Mouse (Mus musculus): Measurements from ENCODE around the gene Lamb1. TPM values are rescaled to one million over a fixed set of nuclear protein-coding genes. Genes with fewer than 3 reads are reported as not detected.

Lamb1 gene
- polyA plus RNA-seq, 1 experiment from 2014 or later, result 24.4 TPM

- no peak for ATAC-seq (replicated peaks; ENCODE audit: low FRiP score)
- no peak overlapping the region for H3K27ac ChIP-seq (ENCODE audit: low read depth, low read length)
- no peaks in the 10 kb centered on the region for H3K27me3 ChIP-seq (ENCODE audit: control insufficient read depth, insufficient read depth, low read length)
- WGBS, result 92% methylated on average over 3 of the region's 3 CpGs
- H3K9ac ChIP-seq (ENCODE audit: low read length), result no peak overlapping the region
- H3K36me3 ChIP-seq (ENCODE audit: control insufficient read depth, insufficient read depth, low read length), result no peaks in the 10 kb centered on the region
- H3K9me3 ChIP-seq (ENCODE audit: control insufficient read depth, low read length), result no peaks in the 10 kb centered on the region
- DNase-seq (ENCODE audit: low spot score), result no peak
- no peak overlapping the region for H3K4me3 ChIP-seq (ENCODE audit: low read depth, low read length)
- H3K4me2 ChIP-seq (ENCODE audit: low read depth, low read length, severe bottlenecking), result no peak overlapping the region
- no peaks in the 10 kb centered on the region for H3K4me1 ChIP-seq (replicated peaks; ENCODE audit: control insufficient read depth, insufficient read depth, low read length)
Measured at GRCm38 (mm10) chr12:31244691-31245090, 20.3 kb upstream of the Lamb1 start.

GRCm38 (mm10) chr12:31246153-31246552, 18.9 kb upstream of the Lamb1 start:
- Histone ChIP-seq H3K4me2 (ENCODE audit: low read depth, low read length, severe bottlenecking) (no peak overlapping the region), H3K27me3 (ENCODE audit: control insufficient read depth, insufficient read depth, low read length) (no peaks in the 10 kb centered on the region), H3K27ac (ENCODE audit: low read depth, low read length) (no peak overlapping the region), H3K9ac (ENCODE audit: low read length) (no peak overlapping the region), H3K4me3 (ENCODE audit: low read depth, low read length) (no peak overlapping the region), H3K9me3 (ENCODE audit: control insufficient read depth, low read length) (no peaks in the 10 kb centered on the region), H3K4me1 (replicated peaks; ENCODE audit: control insufficient read depth, insufficient read depth, low read length) (no peaks in the 10 kb centered on the region), H3K36me3 (ENCODE audit: control insufficient read depth, insufficient read depth, low read length) (no peaks in the 10 kb centered on the region)
- ATAC-seq (replicated peaks; ENCODE audit: low FRiP score) (no peak), DNase-seq (ENCODE audit: low spot score) (no peak)
- 69% methylated on average over 3 of the region's 3 CpGs for WGBS

- Histone ChIP-seq H3K9me3 (ENCODE audit: control insufficient read depth, low read length) (no peaks in the 10 kb centered on the region), H3K27ac (ENCODE audit: low read depth, low read length) (no peak overlapping the region), H3K4me3 (ENCODE audit: low read depth, low read length) (no peak overlapping the region), H3K27me3 (ENCODE audit: control insufficient read depth, insufficient read depth, low read length) (no peaks in the 10 kb centered on the region), H3K36me3 (ENCODE audit: control insufficient read depth, insufficient read depth, low read length) (no peaks in the 10 kb centered on the region), H3K9ac (ENCODE audit: low read length) (no peak overlapping the region), H3K4me2 (ENCODE audit: low read depth, low read length, severe bottlenecking) (no peak overlapping the region), H3K4me1 (replicated peaks; ENCODE audit: control insufficient read depth, insufficient read depth, low read length) (no peaks in the 10 kb centered on the region)
- WGBS, result 26% methylated on average over 3 of the region's 3 CpGs
- ATAC-seq (replicated peaks; ENCODE audit: low FRiP score), result no peak
- no peak for DNase-seq (ENCODE audit: low spot score)
Measured at GRCm38 (mm10) chr12:31246615-31247014, 18.4 kb upstream of the Lamb1 start.

GRCm38 (mm10) chr12:31248165-31248564, 16.9 kb upstream of the Lamb1 start:
- WGBS, result 58% methylated on average over 3 of the region's 3 CpGs

GRCm38 (mm10) chr12:31248681-31249080, 16.4 kb upstream of the Lamb1 start:
- Histone ChIP-seq H3K4me3 (ENCODE audit: low read depth, low read length) (no peak overlapping the region), H3K4me2 (ENCODE audit: low read depth, low read length, severe bottlenecking) (no peak overlapping the region), H3K4me1 (replicated peaks; ENCODE audit: control insufficient read depth, insufficient read depth, low read length) (no peaks in the 10 kb centered on the region), H3K27ac (ENCODE audit: low read depth, low read length) (no peak overlapping the region), H3K27me3 (ENCODE audit: control insufficient read depth, insufficient read depth, low read length) (no peaks in the 10 kb centered on the region), H3K9ac (ENCODE audit: low read length) (no peak overlapping the region), H3K36me3 (ENCODE audit: control insufficient read depth, insufficient read depth, low read length) (no peaks in the 10 kb centered on the region), H3K9me3 (ENCODE audit: control insufficient read depth, low read length) (no peaks in the 10 kb centered on the region)
- WGBS, result 41% methylated on average over 10 of the region's 10 CpGs
- ATAC-seq (replicated peaks; ENCODE audit: low FRiP score) (no peak), DNase-seq (ENCODE audit: low spot score) (no peak)

More at GRCm38 (mm10) chr12:31248165-31248564, 16.9 kb upstream of the Lamb1 start:
- H3K4me3 ChIP-seq (ENCODE audit: low read depth, low read length), result no peak overlapping the region
- H3K27me3 ChIP-seq (ENCODE audit: control insufficient read depth, insufficient read depth, low read length), result no peaks in the 10 kb centered on the region
- DNase-seq (ENCODE audit: low spot score) (no peak), ATAC-seq (replicated peaks; ENCODE audit: low FRiP score) (no peak)
- no peak overlapping the region for H3K9ac ChIP-seq (ENCODE audit: low read length)
- H3K4me1 ChIP-seq (replicated peaks; ENCODE audit: control insufficient read depth, insufficient read depth, low read length), result no peaks in the 10 kb centered on the region
- no peak overlapping the region for H3K4me2 ChIP-seq (ENCODE audit: low read depth, low read length, severe bottlenecking)
- H3K36me3 ChIP-seq (ENCODE audit: control insufficient read depth, insufficient read depth, low read length), result no peaks in the 10 kb centered on the region
- no peaks in the 10 kb centered on the region for H3K9me3 ChIP-seq (ENCODE audit: control insufficient read depth, low read length)
- H3K27ac ChIP-seq (ENCODE audit: low read depth, low read length), result no peak overlapping the region

- Histone ChIP-seq H3K27me3 (ENCODE audit: control insufficient read depth, insufficient read depth, low read length) (no peaks in the 10 kb centered on the region), H3K9me3 (ENCODE audit: control insufficient read depth, low read length) (no peaks in the 10 kb centered on the region), H3K4me1 (replicated peaks; ENCODE audit: control insufficient read depth, insufficient read depth, low read length) (no peaks in the 10 kb centered on the region), H3K9ac (ENCODE audit: low read length) (no peak overlapping the region), H3K4me2 (ENCODE audit: low read depth, low read length, severe bottlenecking) (no peak overlapping the region), H3K27ac (ENCODE audit: low read depth, low read length) (no peak overlapping the region), H3K36me3 (ENCODE audit: control insufficient read depth, insufficient read depth, low read length) (no peaks in the 10 kb centered on the region), H3K4me3 (ENCODE audit: low read depth, low read length) (no peak overlapping the region)
- WGBS, result 75% methylated on average over 4 of the region's 4 CpGs
- no peak for ATAC-seq (replicated peaks; ENCODE audit: low FRiP score)
- DNase-seq (ENCODE audit: low spot score), result no peak
Measured at GRCm38 (mm10) chr12:31252259-31252658, 12.8 kb upstream of the Lamb1 start.

- Histone ChIP-seq H3K27ac (ENCODE audit: low read depth, low read length) (no peak overlapping the region), H3K27me3 (ENCODE audit: control insufficient read depth, insufficient read depth, low read length) (no peaks in the 10 kb centered on the region), H3K36me3 (ENCODE audit: control insufficient read depth, insufficient read depth, low read length) (no peaks in the 10 kb centered on the region), H3K4me1 (replicated peaks; ENCODE audit: control insufficient read depth, insufficient read depth, low read length) (no peaks in the 10 kb centered on the region), H3K9me3 (ENCODE audit: control insufficient read depth, low read length) (no peaks in the 10 kb centered on the region), H3K4me2 (ENCODE audit: low read depth, low read length, severe bottlenecking) (no peak overlapping the region), H3K4me3 (ENCODE audit: low read depth, low read length) (no peak overlapping the region), H3K9ac (ENCODE audit: low read length) (no peak overlapping the region)
- no peak for ATAC-seq (replicated peaks; ENCODE audit: low FRiP score)
- 81% methylated on average over 8 of the region's 8 CpGs for WGBS
- no peak for DNase-seq (ENCODE audit: low spot score)
Measured at GRCm38 (mm10) chr12:31254978-31255377, 10.1 kb upstream of the Lamb1 start.

- WGBS, result 76% methylated on average over 9 of the region's 9 CpGs
- H3K27ac ChIP-seq (ENCODE audit: low read depth, low read length), result no peak overlapping the region
Measured at GRCm38 (mm10) chr12:31256121-31256903, 8.7 kb upstream of the Lamb1 start.

GRCm38 (mm10) chr12:31261882-31262281, 3.2 kb upstream of the Lamb1 start:
- peaks cover 29% of the 10 kb centered on the region for H3K27me3 ChIP-seq (ENCODE audit: control insufficient read depth, insufficient read depth, low read length)
- no peak overlapping the region for H3K4me3 ChIP-seq (ENCODE audit: low read depth, low read length)
- no peaks in the 10 kb centered on the region for H3K9me3 ChIP-seq (ENCODE audit: control insufficient read depth, low read length)
- no peak for DNase-seq (ENCODE audit: low spot score)
- H3K9ac ChIP-seq (ENCODE audit: low read length), result no peak overlapping the region
- no peak overlapping the region for H3K27ac ChIP-seq (ENCODE audit: low read depth, low read length)
- no peak overlapping the region for H3K4me2 ChIP-seq (ENCODE audit: low read depth, low read length, severe bottlenecking)
- no peaks in the 10 kb centered on the region; the same call in 1 of the 2 replicates for H3K4me1 ChIP-seq (replicated peaks; ENCODE audit: control insufficient read depth, insufficient read depth, low read length)
- ATAC-seq (replicated peaks; ENCODE audit: low FRiP score), result no peak
- H3K36me3 ChIP-seq (ENCODE audit: control insufficient read depth, insufficient read depth, low read length), result no peaks in the 10 kb centered on the region
- 85% methylated on average over 3 of the region's 3 CpGs for WGBS

More at GRCm38 (mm10) chr12:31256121-31256903, 8.7 kb upstream of the Lamb1 start:
- no peak overlapping the region for H3K9ac ChIP-seq (ENCODE audit: low read length)
- H3K36me3 ChIP-seq (ENCODE audit: control insufficient read depth, insufficient read depth, low read length), result no peaks in the 10 kb centered on the region
- H3K27me3 ChIP-seq (ENCODE audit: control insufficient read depth, insufficient read depth, low read length), result no peaks in the 10 kb centered on the region
- DNase-seq (ENCODE audit: low spot score), result no peak
- no peak overlapping the region for H3K4me2 ChIP-seq (ENCODE audit: low read depth, low read length, severe bottlenecking)
- ATAC-seq (replicated peaks; ENCODE audit: low FRiP score), result no peak
- no peaks in the 10 kb centered on the region for H3K9me3 ChIP-seq (ENCODE audit: control insufficient read depth, low read length)
- no peaks in the 10 kb centered on the region for H3K4me1 ChIP-seq (replicated peaks; ENCODE audit: control insufficient read depth, insufficient read depth, low read length)
- no peak overlapping the region for H3K4me3 ChIP-seq (ENCODE audit: low read depth, low read length)

Measured in forebrain, embryonic 11.5 days (tissue).